Mouse (Mus musculus): ENCODE results near the gene Npat.

Gene Npat

GRCm38 (mm10) chr9:53536558-53537320 lies at the start of gene Npat, which contains the start of gene Atm:
Gene Npat, plus strand, starts transcription at chr9:53537047.
Gene Atm, minus strand, starts transcription at chr9:53536740.
- DNase-seq (ENCODE audit: low spot score) = peak; percentile 100

- no peak for DNase-seq (ENCODE audit: low spot score)
These were observed 28.8 kb upstream of the Npat start for GRCm38 (mm10) chr9:53508053-53508452.

DNA sequence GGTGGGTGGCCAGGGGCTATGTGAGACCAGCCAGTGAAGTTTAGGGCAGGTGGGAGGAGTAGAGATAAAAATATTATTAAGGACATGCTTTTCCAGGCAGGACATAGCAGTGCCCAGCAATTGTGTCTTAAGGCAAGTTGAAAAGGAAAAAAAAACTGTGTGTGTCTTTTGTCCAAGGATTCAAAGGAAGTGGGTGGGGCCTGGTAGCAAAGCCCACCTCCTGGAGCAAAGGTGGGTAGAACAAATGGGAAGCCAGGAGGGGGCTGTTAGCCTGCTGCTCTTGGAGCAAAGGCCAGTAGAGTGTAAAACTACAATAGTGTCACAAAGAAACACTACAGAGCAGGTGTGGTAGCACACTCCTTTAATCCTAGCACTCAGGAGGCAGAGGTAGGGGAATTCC lies 22.8 kb upstream of the Npat start:
- DNase-seq (ENCODE audit: low spot score) = no peak

DNA sequence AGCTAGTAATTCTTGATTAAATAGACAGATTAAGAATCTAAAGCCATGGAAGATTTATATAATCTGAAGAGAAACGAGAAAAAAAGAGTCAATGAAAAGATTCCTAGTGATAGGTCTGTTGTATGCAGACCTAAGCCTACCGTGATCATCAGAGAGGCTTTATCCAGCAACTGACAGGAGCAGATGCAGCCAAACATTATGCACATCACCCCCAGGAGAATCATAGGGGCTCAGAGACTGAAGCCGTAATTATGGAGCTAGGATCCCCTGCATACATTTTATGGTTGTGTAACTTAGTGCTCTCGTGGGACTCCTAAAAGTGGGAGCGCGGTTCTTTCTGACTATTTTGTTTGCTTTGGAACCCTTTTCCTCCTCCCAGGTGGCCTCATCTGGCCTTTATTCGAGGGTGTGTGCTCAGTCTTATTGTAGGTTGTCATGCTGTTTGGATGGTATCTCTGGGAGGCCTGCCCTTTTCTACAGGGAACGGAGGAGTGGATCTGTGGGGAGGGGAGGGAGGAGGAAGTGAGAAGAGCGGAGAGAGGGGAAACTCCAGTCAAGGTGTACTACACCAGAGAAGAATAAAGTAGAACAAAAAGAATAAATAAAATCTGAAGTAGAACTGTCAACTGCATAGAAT lies 19.4 kb upstream of the Npat start:
- DNase-seq (ENCODE audit: low spot score) = no peak

DNA sequence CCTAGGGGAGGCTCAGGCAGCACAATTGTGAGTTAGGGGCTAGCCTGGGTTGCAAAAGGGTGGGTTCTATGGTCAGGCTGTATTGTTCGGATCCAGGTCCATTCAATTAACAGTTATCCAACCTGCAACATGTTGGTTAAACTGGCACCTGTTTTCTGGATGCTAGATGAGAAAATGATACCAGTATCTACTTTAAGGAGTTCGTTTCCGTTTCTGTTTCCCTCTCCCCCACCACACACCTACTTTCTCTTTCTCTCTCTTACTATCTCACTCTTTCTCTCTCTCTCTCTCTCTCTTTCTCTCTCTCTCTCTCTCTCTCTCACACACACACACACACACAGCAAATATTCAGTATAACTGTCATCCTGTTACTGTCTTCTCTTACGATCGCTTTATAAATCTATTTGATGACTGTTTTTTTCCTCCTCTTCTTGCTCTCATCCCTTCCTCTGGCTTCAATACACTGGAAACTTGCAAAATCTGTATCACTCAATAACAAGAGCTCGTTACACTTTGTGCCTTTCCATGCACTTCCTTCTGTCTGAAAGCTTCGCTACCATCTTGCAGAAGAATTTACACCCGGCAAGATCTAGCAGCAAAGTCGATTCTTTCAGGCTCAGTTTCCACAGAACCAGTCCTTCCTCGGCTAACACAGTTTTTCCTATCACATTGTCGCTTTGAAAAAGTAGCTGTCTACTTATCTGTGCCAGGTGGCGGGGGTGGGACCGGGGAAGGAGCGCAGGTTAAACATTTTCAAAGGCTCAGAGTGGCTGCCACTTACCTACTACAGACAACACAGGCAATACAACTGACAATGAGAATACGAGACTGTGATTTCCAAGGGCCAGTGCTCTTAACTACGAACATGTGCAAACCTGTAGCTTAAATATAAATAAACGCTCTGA lies 1.2 kb upstream of the Npat start:
- no peak for DNase-seq (ENCODE audit: low spot score)

- peak; percentile 17 for DNase-seq (ENCODE audit: low spot score)
These were observed 604 bp downstream of the Npat start for GRCm38 (mm10) chr9:53537336-53537965.

GRCm38 (mm10) chr9:53570662-53571061 lies 33.8 kb downstream of the Npat start:
- DNase-seq (ENCODE audit: low spot score) = no peak

- no peak for DNase-seq (ENCODE audit: low spot score)
These were observed 35.9 kb downstream of the Npat start for GRCm38 (mm10) chr9:53572516-53573307.

GRCm38 (mm10) chr9:53575721-53576120 lies 38.9 kb downstream of the Npat start:
- no peak for DNase-seq (ENCODE audit: low spot score)

GRCm38 (mm10) chr9:53581870-53582269 lies 45.0 kb downstream of the Npat start:
- no peak for DNase-seq (ENCODE audit: low spot score)

DNA sequence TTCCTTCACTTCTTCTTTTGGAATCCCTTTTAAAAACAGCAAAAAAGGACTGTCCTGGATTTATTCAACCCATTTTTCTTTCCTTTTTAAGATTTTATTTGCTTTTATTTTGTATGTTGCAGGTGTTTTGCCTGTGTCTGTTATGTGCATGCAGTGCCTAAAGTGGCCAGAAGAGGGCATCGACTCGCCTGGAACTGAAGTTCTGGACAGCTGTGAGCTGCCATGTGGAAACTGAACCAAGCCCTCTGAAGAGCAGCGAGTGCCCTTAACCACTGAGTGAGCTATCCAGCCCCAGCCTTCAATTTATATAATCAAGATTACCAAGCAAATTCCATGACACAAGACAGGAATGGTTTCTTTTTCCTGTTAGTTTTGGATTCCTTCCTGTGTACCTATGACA lies 57.9 kb downstream of the Npat start:
- peak; percentile 76 for DNase-seq (ENCODE audit: low spot score)

DNA sequence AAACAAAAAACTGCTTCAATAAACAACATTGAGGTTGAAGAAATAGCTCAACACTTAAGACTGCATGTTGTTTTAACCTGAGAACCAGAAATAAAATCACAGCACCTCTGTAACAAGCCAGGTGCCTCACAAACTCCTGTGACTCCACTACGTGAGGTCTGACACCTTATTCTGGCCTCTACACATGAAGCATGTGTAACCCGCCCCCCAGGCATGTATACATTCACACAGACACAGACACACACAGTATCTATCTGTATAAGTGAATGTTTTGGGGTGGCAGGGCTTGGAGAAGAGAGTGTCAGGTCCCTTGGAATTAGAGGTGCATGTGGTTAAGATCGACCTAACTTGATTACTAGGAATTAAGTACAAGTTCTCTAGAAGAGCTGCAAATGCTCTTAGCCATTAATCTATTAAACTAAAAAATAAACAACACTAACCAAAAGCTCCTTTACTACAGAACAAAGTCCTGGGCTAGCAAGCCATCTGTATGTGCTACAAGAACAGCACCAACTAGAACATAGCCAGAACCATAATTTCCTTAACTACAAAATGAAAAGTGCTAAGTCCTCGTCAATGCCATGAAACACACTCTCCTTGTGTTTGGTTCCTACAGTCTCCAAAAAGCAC lies 60.2 kb downstream of the Npat start:
- no peak for DNase-seq (ENCODE audit: low spot score)

GRCm38 (mm10) chr9:53598631-53599030 lies 61.8 kb downstream of the Npat start:
- no peak for DNase-seq (ENCODE audit: low spot score)

DNA sequence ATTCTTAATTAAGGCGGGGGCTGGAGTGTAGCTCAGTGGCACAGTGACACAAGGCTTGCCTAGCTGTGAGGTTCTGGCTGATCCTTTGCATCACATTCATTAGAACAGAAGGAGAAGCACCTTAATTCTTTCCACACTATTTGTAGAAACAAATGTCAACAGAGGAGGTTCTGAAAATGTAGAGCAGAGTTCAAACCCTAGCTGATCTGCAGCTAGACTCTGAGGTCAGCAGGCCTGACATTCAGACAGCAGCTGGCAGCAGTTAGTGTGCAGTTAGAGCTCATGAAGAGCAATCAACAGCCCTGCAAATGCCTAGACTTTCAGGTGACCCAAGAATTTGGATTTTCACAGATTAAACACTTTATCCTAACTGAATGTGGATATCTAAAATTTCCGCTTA lies 64.7 kb downstream of the Npat start:
- no peak for DNase-seq (ENCODE audit: low spot score)

- peak; percentile 26 for DNase-seq (ENCODE audit: low spot score)
These were observed 66.5 kb downstream of the Npat start for GRCm38 (mm10) chr9:53603384-53603783.

DNA sequence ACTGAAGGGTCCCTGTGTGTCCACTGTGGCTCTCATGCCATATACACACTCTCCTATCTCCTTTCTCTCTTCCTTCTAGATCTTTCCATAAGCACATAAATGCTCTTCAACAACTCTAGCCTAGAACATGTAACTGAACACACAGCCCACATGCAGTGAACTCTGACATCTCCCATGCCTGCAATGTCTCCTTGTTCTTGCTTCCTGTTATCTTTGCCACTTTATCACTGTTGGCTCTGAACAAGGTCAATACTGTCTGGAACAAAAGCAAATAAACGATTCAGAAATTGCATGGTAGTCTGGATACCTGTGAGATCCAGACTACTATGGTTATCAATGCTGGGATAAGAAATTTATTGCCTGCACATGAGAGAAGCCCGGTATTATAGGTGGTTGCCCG lies 67.0 kb downstream of the Npat start:
- DNase-seq (ENCODE audit: low spot score) = no peak

- DNase-seq (ENCODE audit: low spot score) = no peak
These were observed 68.1 kb downstream of the Npat start for GRCm38 (mm10) chr9:53604954-53605353.

- DNase-seq (ENCODE audit: low spot score) = no peak
These were observed 70.3 kb downstream of the Npat start for GRCm38 (mm10) chr9:53607192-53607591.

DNA sequence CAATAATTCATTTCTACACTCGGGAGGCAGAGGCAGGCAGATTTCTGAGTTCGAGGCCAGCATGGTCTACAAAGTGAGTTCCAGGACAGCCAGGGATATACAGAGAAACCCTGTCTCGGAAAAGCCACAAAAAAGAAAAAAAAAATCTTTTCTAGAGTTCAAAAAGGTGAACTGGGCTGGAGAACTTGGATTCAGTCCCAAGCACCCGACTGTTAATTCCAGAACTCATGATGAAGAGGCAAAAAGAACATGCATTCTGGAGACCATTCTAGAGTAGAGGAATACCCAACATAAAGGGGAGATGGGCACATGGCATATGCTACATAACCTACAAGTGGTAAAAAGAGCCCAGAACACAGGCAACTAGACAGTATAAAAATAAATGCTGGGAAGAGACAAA lies 71.0 kb downstream of the Npat start:
- no peak for DNase-seq (ENCODE audit: low spot score)

DNA sequence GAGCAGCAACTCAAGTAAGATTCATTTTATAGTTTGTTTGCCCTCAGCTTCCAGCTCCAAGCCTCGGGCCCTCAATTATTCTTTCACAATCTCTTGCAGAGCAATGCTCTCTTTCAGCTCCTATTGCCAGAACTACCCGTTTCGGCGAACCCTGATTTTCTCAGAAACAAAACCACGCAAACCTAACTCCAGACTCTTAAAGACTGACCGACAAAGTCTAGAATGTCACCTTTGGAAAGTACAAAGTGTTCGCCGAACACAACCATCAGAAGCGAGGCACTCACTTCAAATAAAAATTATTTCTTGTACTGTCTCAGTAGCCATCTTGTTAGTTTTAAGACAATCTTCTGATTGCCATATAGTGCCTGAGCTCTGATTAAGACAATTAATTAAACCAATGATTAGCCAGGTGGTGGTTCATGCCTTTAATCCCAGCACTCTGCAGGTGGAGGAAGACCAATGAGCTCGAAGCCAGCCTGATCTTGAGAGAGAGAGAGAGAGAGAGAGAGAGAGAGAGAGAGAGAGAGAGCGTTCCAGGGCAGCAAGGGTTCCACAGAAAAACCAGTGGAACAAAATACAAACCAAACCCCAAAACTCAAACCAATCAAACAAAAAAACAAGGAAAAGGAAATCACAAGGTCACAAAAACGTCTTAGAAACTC lies 72.6 kb downstream of the Npat start:
- no peak for DNase-seq (ENCODE audit: low spot score)

Data from lung, postnatal 25 days (tissue).